Mouse (Mus musculus) lung, embryonic 14.5 days (tissue): ENCODE data around the gene Sugct. TPM values are rescaled to one million over a fixed set of nuclear protein-coding genes. Genes with fewer than 3 reads are reported as not detected.

ENCODE experiments used
- ATAC-seq: fragments of 200-750 bp; cut with Nextera tagmentation; 2 replicates; pipeline ENCODE4 v1.8.0; 2017; ENCODE audit warnings: mild to moderate bottlenecking, moderate TSS enrichment, moderate library complexity; ENCODE audit not compliant: insufficient read depth
- DNase-seq: peaks from one replicate; pipeline ENCODE4 v3.0.0-alpha.2; 2015
- H3K27ac ChIP-seq: fragments of 300-500 bp; sonication (generic); 2 replicates; pipeline ENCODE4 v1.5.1; 2014; ENCODE audit warnings: low read depth, mild to moderate bottlenecking, moderate library complexity
- H3K27me3 ChIP-seq: fragments of 300-500 bp; sonication (generic); 2 replicates; pipeline ENCODE4 v1.6.1; 2014; ENCODE audit warnings: low read length, control low read depth; ENCODE audit not compliant: insufficient read depth
- H3K36me3 ChIP-seq: fragments of 300-500 bp; sonication (generic); 2 replicates; pipeline ENCODE4 v1.6.1; 2014; ENCODE audit warnings: control low read depth; ENCODE audit not compliant: insufficient read depth
- H3K4me1 ChIP-seq: fragments of 300-500 bp; sonication (generic); 2 replicates; pipeline ENCODE4 v1.6.1; 2014; ENCODE audit warnings: antibody characterized with exemption, control low read depth; ENCODE audit not compliant: insufficient read depth
- H3K4me2 ChIP-seq: fragments of 300-500 bp; sonication (generic); 2 replicates; pipeline ENCODE4 v1.6.1; 2014; ENCODE audit warnings: mild to moderate bottlenecking
- H3K4me3 ChIP-seq: fragments of 300-500 bp; sonication (generic); 2 replicates; pipeline ENCODE4 v1.5.1; 2014; ENCODE audit warnings: low read depth, low read length
- H3K9ac ChIP-seq: fragments of 300-500 bp; sonication (generic); 2 replicates; pipeline ENCODE4 v1.6.1; 2014
- H3K9me3 ChIP-seq: fragments of 300-500 bp; sonication (generic); 2 replicates; pipeline ENCODE4 v1.6.1; 2016; ENCODE audit warnings: low read depth, low read length, control low read depth
- CTCF ChIP-seq: IDR thresholded peaks from 2 replicates; pipeline ENCODE4 v1.5.1; 2016; ENCODE audit warnings: antibody characterized with exemption, low read depth
- WGBS: fragments of 180-500 bp; shearing (Covaris S2); extraction: QIAGEN DNeasy Blood & Tissue Kit; methylation state at CpG from one replicate; pipeline ENCODE4 v1.1.7; 2014; 5-methylcytosine and 5-hydroxymethylcytosine counted together
- polyA plus RNA-seq: library from polyadenylated mRNA; unstranded; fragments of >200 nt; fragmentation: Nextera tagmentation; extraction: Ambion mirVana; gene quantifications from 2 replicates; pipeline ENCODE4 v1.2.1, GENCODE M21; 2014

The Sugct gene
- polyA plus RNA-seq, 1 experiment from 2014 or later: 3.0 TPM

DNA sequence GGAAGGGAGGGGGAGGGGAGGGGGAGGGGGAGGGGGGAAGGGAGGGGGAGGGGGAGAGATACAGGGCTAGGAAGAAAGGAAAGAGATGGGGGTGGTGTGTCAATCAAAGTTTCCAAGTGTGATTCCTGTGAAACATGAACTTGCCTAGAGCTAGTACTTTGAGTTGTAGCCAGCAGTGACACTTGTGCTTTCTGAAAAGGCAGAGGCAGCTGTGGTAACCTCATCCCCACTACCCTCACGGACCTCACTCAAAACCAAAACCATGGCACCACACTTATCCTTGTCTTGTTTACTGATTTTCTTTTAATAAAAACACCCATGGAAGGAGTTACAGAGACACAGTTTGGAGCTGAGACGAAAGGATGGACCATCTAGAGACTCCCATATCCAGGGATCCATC lies 698.9 kb downstream of the Sugct start:
- Histone ChIP-seq H3K36me3 (no peaks in the 10 kb centered on the region), H3K27ac (no peak overlapping the region), H3K9me3 (no peaks in the 10 kb centered on the region), H3K9ac (no peak overlapping the region), H3K4me2 (no peak overlapping the region), H3K4me3 (no peak overlapping the region), H3K4me1 (no peaks in the 10 kb centered on the region), H3K27me3 (no peaks in the 10 kb centered on the region)
- 88% methylated on average over 2 of the region's 2 CpGs for WGBS
- TF ChIP-seq CTCF: no peak
- no peak for ATAC-seq
- no peak for DNase-seq

DNA sequence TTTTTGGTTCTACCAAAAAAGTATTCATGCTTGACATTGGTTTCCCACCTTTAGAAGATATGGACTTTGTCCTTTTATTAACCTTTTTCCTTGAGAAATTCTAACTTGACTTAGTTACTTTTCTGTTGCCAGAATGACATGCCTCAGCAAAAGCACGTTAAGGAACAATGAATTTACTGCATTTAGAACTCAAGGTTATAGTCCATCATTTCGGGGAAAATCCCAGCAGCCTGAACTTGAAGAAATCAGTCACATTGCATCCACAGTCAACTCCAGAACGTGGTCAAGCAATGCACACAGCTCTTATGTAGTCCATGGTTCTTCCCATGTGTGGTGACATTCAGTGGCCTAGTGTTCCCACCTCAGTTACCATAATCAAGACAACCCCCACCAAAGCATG lies 700.0 kb downstream of the Sugct start:
- Histone ChIP-seq H3K4me2 (no peak overlapping the region), H3K9ac (no peak overlapping the region), H3K4me3 (no peak overlapping the region), H3K27ac (no peak overlapping the region), H3K4me1 (no peaks in the 10 kb centered on the region), H3K27me3 (no peaks in the 10 kb centered on the region), H3K9me3 (no peaks in the 10 kb centered on the region), H3K36me3 (no peaks in the 10 kb centered on the region)
- 78% methylated on average over 3 of the region's 3 CpGs for WGBS
- DNase-seq (no peak), ATAC-seq (no peak)
- no peak for TF ChIP-seq CTCF

DNA sequence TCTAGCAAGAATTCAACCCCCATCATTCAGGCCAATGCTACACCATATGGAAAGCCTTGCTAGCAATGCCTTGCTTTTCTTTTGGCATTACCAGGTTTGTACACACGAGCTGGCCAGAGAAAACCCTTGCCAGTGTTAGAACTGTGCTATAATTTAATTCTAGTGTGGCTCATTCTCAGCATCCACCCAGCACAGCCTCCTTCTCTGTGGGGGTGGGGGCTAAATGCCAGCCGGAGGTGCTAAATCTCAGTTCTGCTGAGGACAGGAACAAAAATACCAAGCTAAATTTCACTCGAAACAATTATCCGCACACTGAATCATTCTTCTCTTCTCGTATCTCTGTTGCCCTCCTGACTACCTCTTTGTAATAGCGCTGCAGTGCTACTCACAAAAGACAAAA lies 717.6 kb downstream of the Sugct start:
- H3K36me3 ChIP-seq: no peaks in the 10 kb centered on the region
- H3K4me3 ChIP-seq: no peak overlapping the region
- no peak overlapping the region for H3K4me2 ChIP-seq
- no peaks in the 10 kb centered on the region for H3K27me3 ChIP-seq
- no peak overlapping the region for H3K9ac ChIP-seq
- ATAC-seq: no peak
- DNase-seq: no peak
- TF ChIP-seq CTCF: no peak
- no peaks in the 10 kb centered on the region for H3K9me3 ChIP-seq
- H3K4me1 ChIP-seq: no peaks in the 10 kb centered on the region
- no peak overlapping the region for H3K27ac ChIP-seq
- 66% methylated on average over 6 of the region's 6 CpGs for WGBS

DNA sequence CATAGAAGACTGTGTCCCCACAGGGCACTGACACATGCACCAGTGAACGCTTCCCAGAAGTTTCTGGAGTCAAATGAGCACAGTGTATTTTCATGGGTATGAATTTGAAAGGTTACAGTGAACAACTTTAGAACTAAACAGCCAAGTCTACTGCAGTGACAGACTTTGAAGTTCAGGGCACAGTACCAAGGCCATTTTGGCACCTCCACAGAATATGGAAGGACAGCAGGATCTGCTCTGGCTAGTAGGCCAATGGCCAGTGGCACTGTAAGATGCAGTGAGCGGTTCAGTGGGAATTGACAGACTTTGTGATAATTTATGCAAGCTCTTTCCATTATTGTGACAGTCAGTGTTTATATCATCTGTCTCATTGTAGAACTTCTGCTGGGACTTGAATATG lies 724.1 kb downstream of the Sugct start:
- Histone ChIP-seq H3K4me2 (no peak overlapping the region), H3K9ac (no peak overlapping the region), H3K36me3 (no peaks in the 10 kb centered on the region), H3K27ac (no peak overlapping the region), H3K9me3 (no peaks in the 10 kb centered on the region), H3K4me3 (no peak overlapping the region), H3K27me3 (no peaks in the 10 kb centered on the region), H3K4me1 (no peaks in the 10 kb centered on the region)
- no peak for TF ChIP-seq CTCF
- DNase-seq (no peak), ATAC-seq (no peak)
- 84% methylated on average over 2 of the region's 2 CpGs for WGBS

DNA sequence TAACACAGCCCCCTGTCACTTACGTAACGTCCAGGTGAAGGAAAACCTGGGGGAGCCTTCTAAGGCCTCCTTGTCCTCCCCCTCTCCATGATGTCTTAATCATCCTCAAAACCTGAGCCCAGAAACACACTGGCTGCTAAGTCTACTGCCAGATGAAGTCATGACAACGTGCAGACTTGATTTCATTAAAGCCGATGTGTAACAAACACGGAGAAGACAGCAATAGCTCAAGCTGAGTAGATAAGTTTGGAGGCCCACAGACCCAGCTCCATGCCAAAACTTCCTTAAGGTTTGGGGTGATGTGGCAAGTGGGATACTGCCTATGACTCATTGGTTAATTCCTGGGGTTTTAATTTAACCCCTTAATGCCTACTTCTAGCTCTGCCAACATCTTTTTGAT lies 726.4 kb downstream of the Sugct start:
- ATAC-seq (no peak), DNase-seq (peak; percentile 6)
- no peaks in the 10 kb centered on the region for H3K36me3 ChIP-seq
- no peaks in the 10 kb centered on the region for H3K4me1 ChIP-seq
- no peak overlapping the region for H3K4me2 ChIP-seq
- H3K27ac ChIP-seq: no peak overlapping the region
- TF ChIP-seq CTCF: no peak
- H3K27me3 ChIP-seq: no peaks in the 10 kb centered on the region
- 71% methylated on average over 5 of the region's 5 CpGs for WGBS
- H3K4me3 ChIP-seq: no peak overlapping the region
- no peaks in the 10 kb centered on the region for H3K9me3 ChIP-seq
- H3K9ac ChIP-seq: no peak overlapping the region

DNA sequence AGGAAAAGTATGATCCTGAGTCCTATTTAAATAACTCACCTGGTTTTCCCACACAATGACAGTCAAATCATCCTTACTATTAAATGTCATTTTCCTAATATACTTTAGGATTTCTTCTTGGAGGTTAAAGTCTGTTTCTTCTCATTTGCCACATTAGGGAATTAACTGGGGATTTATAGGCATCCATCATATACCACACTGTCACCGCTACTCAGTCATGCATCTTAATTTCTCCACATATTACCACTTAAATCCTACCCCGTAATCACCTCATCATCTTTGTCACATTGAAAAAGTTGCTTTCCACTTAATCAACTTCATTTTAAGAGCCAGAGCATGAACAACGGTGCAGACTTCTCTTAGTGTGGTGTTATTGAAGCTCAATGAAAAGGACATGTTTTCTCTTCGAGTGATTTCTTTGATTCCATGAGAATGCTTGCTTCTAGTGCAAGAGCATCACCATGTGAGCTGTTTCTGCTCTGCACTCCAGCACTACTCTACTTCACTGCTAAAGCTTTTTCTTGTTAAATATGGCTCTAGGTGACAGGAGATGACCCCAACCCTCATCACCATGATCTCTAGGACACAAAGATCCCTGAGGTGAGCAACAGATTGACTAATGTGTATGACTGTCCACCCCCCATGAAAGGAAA lies 730.4 kb downstream of the Sugct start:
- 0 out of 2 replicates have a peak, but pooled peaks have one; percentile 17 for TF ChIP-seq CTCF
- H3K4me3 ChIP-seq: no peak overlapping the region
- WGBS: 55% methylated on average over 4 of the region's 4 CpGs
- H3K27me3 ChIP-seq: no peaks in the 10 kb centered on the region
- H3K9me3 ChIP-seq: no peaks in the 10 kb centered on the region
- ATAC-seq (no peak), DNase-seq (peak; percentile 9)
- no peak overlapping the region for H3K9ac ChIP-seq
- no peaks in the 10 kb centered on the region for H3K36me3 ChIP-seq
- H3K4me2 ChIP-seq: no peak overlapping the region
- no peak overlapping the region for H3K27ac ChIP-seq
- no peaks in the 10 kb centered on the region for H3K4me1 ChIP-seq

DNA sequence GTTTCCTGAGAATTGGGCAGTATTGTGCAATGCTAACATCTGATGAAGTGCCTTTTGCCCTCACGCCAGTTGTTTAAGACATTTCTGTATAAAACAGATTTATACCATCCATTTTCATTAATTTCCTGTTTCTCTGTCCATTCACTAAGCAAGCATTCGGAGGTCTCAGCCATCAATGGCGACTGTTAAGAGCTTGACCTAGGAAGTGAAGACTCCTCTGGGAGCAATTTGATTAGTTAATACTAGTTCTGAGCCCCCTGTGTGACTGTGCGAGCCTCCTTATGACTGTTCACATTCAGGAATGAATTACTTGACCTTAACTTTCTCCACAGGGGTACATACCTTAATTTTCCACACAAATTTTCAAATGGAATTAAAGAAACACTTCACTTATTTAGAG lies 743.3 kb downstream of the Sugct start:
- no peak overlapping the region for H3K9ac ChIP-seq
- no peaks in the 10 kb centered on the region for H3K9me3 ChIP-seq
- H3K4me1 ChIP-seq: no peaks in the 10 kb centered on the region
- no peak for DNase-seq
- no peak overlapping the region for H3K4me2 ChIP-seq
- no peaks in the 10 kb centered on the region for H3K27me3 ChIP-seq
- no peak for TF ChIP-seq CTCF
- 65% methylated on average over 4 of the region's 4 CpGs for WGBS
- no peak overlapping the region for H3K4me3 ChIP-seq
- H3K27ac ChIP-seq: no peak overlapping the region
- no peaks in the 10 kb centered on the region for H3K36me3 ChIP-seq
- ATAC-seq: no peak

DNA sequence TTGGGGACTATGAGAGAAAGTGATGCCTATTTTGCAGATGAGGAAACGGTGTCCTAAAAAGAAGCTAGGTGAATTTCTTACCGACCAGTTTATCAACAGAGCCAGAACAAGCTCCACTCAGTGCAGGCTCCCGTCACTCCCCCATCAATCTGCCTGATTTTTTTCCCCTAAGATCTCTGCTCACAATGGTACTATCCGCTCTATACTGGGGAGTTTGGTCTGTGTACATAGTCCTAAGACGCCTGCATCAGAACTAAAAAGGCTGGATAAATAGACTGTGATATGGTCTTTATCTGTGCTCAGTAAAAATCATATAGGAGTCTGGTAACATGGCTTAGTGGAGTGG lies 755.9 kb downstream of the Sugct start:
- H3K4me3 ChIP-seq: no peak overlapping the region
- peak overlapping the region; percentile 48; the same call in 1 of the 2 replicates for H3K27ac ChIP-seq
- H3K4me1 ChIP-seq: no peaks in the 10 kb centered on the region
- no peaks in the 10 kb centered on the region for H3K27me3 ChIP-seq
- TF ChIP-seq CTCF: no peak
- no peaks in the 10 kb centered on the region for H3K36me3 ChIP-seq
- WGBS: 46% methylated on average over 5 of the region's 5 CpGs
- ATAC-seq: peak; percentile 19; the same call in 1 of the 2 replicates
- DNase-seq: no peak
- no peak overlapping the region for H3K4me2 ChIP-seq
- H3K9ac ChIP-seq: no peak overlapping the region
- H3K9me3 ChIP-seq: no peaks in the 10 kb centered on the region
